Mouse (Mus musculus) kidney, postnatal 0 days (tissue): ENCODE measurements at regions not wholly inside any gene's neighbourhood (a gene's known extent, or its start where the extent isn't known, plus 50 kb on each side); places are given as distances from the start of the nearest gene placed in this dataset.

Source experiments
- ATAC-seq: fragments of 200-750 bp; cut with Nextera tagmentation; replicated peaks from 2 replicates; pipeline ENCODE4 v1.8.0; 2017; ENCODE audit warnings: low read depth, moderate number of reproducible peaks, moderate TSS enrichment, moderate library complexity; ENCODE audit not compliant: low FRiP score
- DNase-seq: peaks from one replicate; pipeline ENCODE4 v3.0.0-alpha.2; 2016; ENCODE audit warnings: low spot score
- H3K27ac ChIP-seq: fragments of 300-500 bp; sonication (generic); 2 replicates; pipeline ENCODE4 v1.5.1; 2014; ENCODE audit warnings: mild to moderate bottlenecking
- H3K27me3 ChIP-seq: fragments of 300-500 bp; sonication (generic); 2 replicates; pipeline ENCODE4 v1.6.1; 2014; ENCODE audit warnings: low read length, mixed read lengths; ENCODE audit not compliant: insufficient read depth
- H3K36me3 ChIP-seq: fragments of 300-500 bp; sonication (generic); 2 replicates; pipeline ENCODE4 v1.6.1; 2014; ENCODE audit warnings: low read length, mixed read lengths; ENCODE audit not compliant: insufficient read depth
- H3K4me1 ChIP-seq: fragments of 300-500 bp; sonication (generic); replicated peaks from 2 replicates; pipeline ENCODE4 v1.6.1; 2014; ENCODE audit warnings: antibody characterized with exemption, low read length, mixed read lengths; ENCODE audit not compliant: insufficient read depth
- H3K4me2 ChIP-seq: fragments of 300-500 bp; sonication (generic); 2 replicates; pipeline ENCODE4 v1.6.1; 2014; ENCODE audit warnings: mild to moderate bottlenecking, low read length, moderate library complexity, mixed read lengths
- H3K4me3 ChIP-seq: fragments of 300-500 bp; sonication (generic); replicated peaks from 2 replicates; pipeline ENCODE4 v1.5.1; 2014; ENCODE audit warnings: low read depth, low read length
- H3K9ac ChIP-seq: fragments of 300-500 bp; sonication (generic); 2 replicates; pipeline ENCODE4 v1.6.1; 2014; ENCODE audit warnings: low read depth, low read length
- H3K9me3 ChIP-seq: fragments of 300-500 bp; sonication (generic); replicated peaks from 2 replicates; pipeline ENCODE4 v1.6.1; 2016; ENCODE audit warnings: low read length, inconsistent platforms, mixed read lengths
- CTCF ChIP-seq: IDR thresholded peaks from 2 replicates; pipeline ENCODE4 v1.5.1; 2016; ENCODE audit warnings: antibody characterized with exemption, low read depth, mild to moderate bottlenecking, moderate library complexity
- WGBS: fragments of 180-500 bp; shearing (Covaris S2); extraction: QIAGEN DNeasy Blood & Tissue Kit; methylation state at CpG from one replicate; pipeline ENCODE4 v1.1.7; 2014; 5-methylcytosine and 5-hydroxymethylcytosine counted together

- Histone ChIP-seq H3K4me2 (no peak overlapping the region), H3K9ac (no peak overlapping the region), H3K36me3 (no peaks in the 10 kb centered on the region), H3K4me1 (no peaks in the 10 kb centered on the region), H3K27ac (no peak overlapping the region), H3K27me3 (no peaks in the 10 kb centered on the region), H3K4me3 (no peak overlapping the region), H3K9me3 (no peaks in the 10 kb centered on the region)
- 44% methylated on average over 3 of the region's 3 CpGs for WGBS
- DNase-seq = peak; percentile 60
- ATAC-seq = no peak
- TF ChIP-seq CTCF = no peak
Observed at GRCm38 (mm10) chr2:61071025-61071424, 108.0 kb upstream of the Rbms1 start.

- 93% methylated on average over 2 of the region's 2 CpGs for WGBS
- H3K9me3 ChIP-seq = no peaks in the 10 kb centered on the region
- H3K4me2 ChIP-seq = no peak overlapping the region
- DNase-seq (no peak), ATAC-seq (no peak)
- H3K9ac ChIP-seq = no peak overlapping the region
- H3K36me3 ChIP-seq = no peaks in the 10 kb centered on the region
- H3K4me1 ChIP-seq = no peaks in the 10 kb centered on the region
- H3K27me3 ChIP-seq = no peaks in the 10 kb centered on the region
- TF ChIP-seq CTCF = no peak
- H3K4me3 ChIP-seq = no peak overlapping the region
- H3K27ac ChIP-seq = no peak overlapping the region
Observed at GRCm38 (mm10) chr2:61067877-61068276, 104.9 kb upstream of the Rbms1 start.

- H3K27ac ChIP-seq = no peak overlapping the region
- DNase-seq (peak; percentile 72), ATAC-seq (peak; percentile 61; the same call in 1 of the 2 replicates)
- H3K9me3 ChIP-seq = no peaks in the 10 kb centered on the region
- H3K4me2 ChIP-seq = no peak overlapping the region
- no peak for TF ChIP-seq CTCF
- no peaks in the 10 kb centered on the region for H3K27me3 ChIP-seq
- no peak overlapping the region for H3K9ac ChIP-seq
- no peak overlapping the region for H3K4me3 ChIP-seq
- H3K36me3 ChIP-seq = no peaks in the 10 kb centered on the region
- 19% methylated on average over 2 of the region's 2 CpGs for WGBS
- H3K4me1 ChIP-seq = no peaks in the 10 kb centered on the region; the same call in 1 of the 2 replicates
Observed at GRCm38 (mm10) chr2:61062125-61062524, 99.1 kb upstream of the Rbms1 start.

- no peak for ATAC-seq
- Histone ChIP-seq H3K27ac (no peak overlapping the region), H3K4me3 (no peak overlapping the region), H3K9me3 (no peaks in the 10 kb centered on the region), H3K27me3 (no peaks in the 10 kb centered on the region), H3K4me1 (no peaks in the 10 kb centered on the region; the same call in 1 of the 2 replicates), H3K9ac (no peak overlapping the region), H3K36me3 (no peaks in the 10 kb centered on the region), H3K4me2 (no peak overlapping the region)
- 79% methylated on average over 1 of the region's 1 CpGs for WGBS
- DNase-seq = no peak
- no peak for TF ChIP-seq CTCF
Observed at GRCm38 (mm10) chr2:61060906-61061305, 97.9 kb upstream of the Rbms1 start.

GRCm38 (mm10) chr2:61058545-61059235 is 95.7 kb upstream of the Rbms1 start:
- peak; percentile 10; the same call in 1 of the 2 replicates for TF ChIP-seq CTCF
- H3K27ac ChIP-seq = peak overlapping the region; percentile 42; the same call in 1 of the 2 replicates
- no peak overlapping the region for H3K4me3 ChIP-seq
- no peaks in the 10 kb centered on the region for H3K9me3 ChIP-seq
- H3K9ac ChIP-seq = no peak overlapping the region
- peak; percentile 92 for DNase-seq
- H3K27me3 ChIP-seq = no peaks in the 10 kb centered on the region
- no peaks in the 10 kb centered on the region; the same call in 1 of the 2 replicates for H3K4me1 ChIP-seq
- H3K36me3 ChIP-seq = no peaks in the 10 kb centered on the region
- WGBS = 23% methylated on average over 6 of the region's 6 CpGs
- H3K4me2 ChIP-seq = no peak overlapping the region
- ATAC-seq = no peak

GRCm38 (mm10) chr2:61052296-61052695 is 89.3 kb upstream of the Rbms1 start:
- no peak for ATAC-seq
- WGBS = 75% methylated on average over 9 of the region's 9 CpGs
- Histone ChIP-seq H3K4me3 (no peak overlapping the region), H3K4me1 (no peaks in the 10 kb centered on the region), H3K9ac (no peak overlapping the region), H3K27ac (no peak overlapping the region), H3K36me3 (no peaks in the 10 kb centered on the region), H3K4me2 (no peak overlapping the region), H3K27me3 (no peaks in the 10 kb centered on the region), H3K9me3 (no peaks in the 10 kb centered on the region)
- DNase-seq = no peak
- TF ChIP-seq CTCF = no peak
